Mouse (Mus musculus) bone marrow, adult 2 months (tissue): ENCODE measurements around the gene Golga2. TPM values are rescaled to one million over a fixed set of nuclear protein-coding genes. Genes with fewer than 3 reads are reported as not detected.

ENCODE experiments used
- H3K27ac ChIP-seq: fragments of 200-500 bp; 2 replicates; pipeline ENCODE4 v1.5.1; 2012; ENCODE audit warnings: low read depth, mild to moderate bottlenecking, control low read depth, inconsistent platforms, low read length; ENCODE audit not compliant: control insufficient read depth, poor library complexity, insufficient read depth
- H3K4me1 ChIP-seq: fragments of 200-500 bp; 2 replicates; pipeline ENCODE4 v1.6.1; 2011; ENCODE audit warnings: low read length; ENCODE audit not compliant: control insufficient read depth, insufficient read depth
- H3K4me3 ChIP-seq: fragments of 200-500 bp; replicated peaks from 2 replicates; pipeline ENCODE3; 2011; ENCODE audit warnings: mild to moderate bottlenecking, low read depth, low read length, control low read depth; ENCODE audit not compliant: control insufficient read depth
- CTCF ChIP-seq: fragments of 200-500 bp; IDR thresholded peaks from 2 replicates; pipeline ENCODE4 v1.5.1; 2011; ENCODE audit warnings: low read length, control low read depth; ENCODE audit not compliant: control insufficient read depth, insufficient read depth
- POLR2A ChIP-seq: fragments of 200-500 bp; IDR thresholded peaks from 2 replicates; pipeline ENCODE4 v1.6.1; 2011; ENCODE audit warnings: low read depth, mild to moderate bottlenecking, control low read depth, low read length, borderline replicate concordance; ENCODE audit not compliant: control insufficient read depth
- WGBS: fragments of 180-500 bp; shearing (Covaris S2); methylation state at CpG from one replicate; pipeline ENCODE4 v1.1.7; 2018; 5-methylcytosine and 5-hydroxymethylcytosine counted together
- polyA plus RNA-seq: library from polyadenylated mRNA; stranded (reverse); fragments of >200 nt; gene quantifications from 2 replicates; pipeline ENCODE4 v1.2.4, GENCODE M21; 2011; ENCODE audit warnings: low replicate concordance; ENCODE audit not compliant: missing spikeins, insufficient read depth, insufficient read length

The Golga2 gene
- polyA plus RNA-seq, 1 experiment: 39.8 TPM

DNA sequence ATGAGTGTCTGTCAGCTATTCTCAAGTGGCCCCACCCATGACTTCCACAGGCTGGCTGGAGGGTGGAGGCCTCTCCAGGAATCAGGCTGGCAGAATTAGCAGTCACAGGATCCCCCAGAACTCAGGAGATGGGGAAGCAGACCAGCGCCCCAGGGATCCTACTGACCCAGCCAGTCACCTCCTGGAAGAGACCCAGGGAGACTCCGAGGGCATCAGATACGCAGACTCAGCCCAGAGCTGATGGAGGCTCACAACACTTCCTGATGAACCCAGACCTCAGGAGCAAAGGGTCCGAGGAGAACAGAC lies 54.4 kb downstream of the Golga2 start:
- no peak overlapping the region for H3K27ac ChIP-seq
- H3K4me3 ChIP-seq: no peak overlapping the region
- WGBS: 82% methylated on average over 4 of the region's 4 CpGs
- TF ChIP-seq CTCF (no peak), POLR2A (no peak)
- H3K4me1 ChIP-seq: no peaks in the 10 kb centered on the region

DNA sequence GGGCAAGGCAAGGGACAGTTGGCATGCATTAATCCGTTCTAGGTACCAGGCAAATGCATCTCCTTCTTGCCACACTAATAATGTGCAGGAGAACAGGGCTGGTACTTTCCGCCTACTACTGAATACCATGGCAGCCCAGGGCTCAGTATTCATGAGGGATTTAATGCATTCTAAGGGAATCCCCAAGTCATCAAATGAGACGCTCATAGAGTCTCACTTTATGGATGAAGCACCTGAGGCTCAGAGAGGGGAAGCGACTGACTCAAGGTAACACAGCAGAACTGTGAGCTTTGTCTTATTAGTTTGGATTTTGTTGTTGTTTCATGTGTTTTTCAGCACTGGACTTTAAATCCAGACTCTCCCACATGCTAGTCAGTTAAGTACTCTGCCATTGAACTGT lies 54.9 kb downstream of the Golga2 start:
- TF ChIP-seq CTCF (no peak), POLR2A (no peak)
- no peak overlapping the region for H3K4me3 ChIP-seq

DNA sequence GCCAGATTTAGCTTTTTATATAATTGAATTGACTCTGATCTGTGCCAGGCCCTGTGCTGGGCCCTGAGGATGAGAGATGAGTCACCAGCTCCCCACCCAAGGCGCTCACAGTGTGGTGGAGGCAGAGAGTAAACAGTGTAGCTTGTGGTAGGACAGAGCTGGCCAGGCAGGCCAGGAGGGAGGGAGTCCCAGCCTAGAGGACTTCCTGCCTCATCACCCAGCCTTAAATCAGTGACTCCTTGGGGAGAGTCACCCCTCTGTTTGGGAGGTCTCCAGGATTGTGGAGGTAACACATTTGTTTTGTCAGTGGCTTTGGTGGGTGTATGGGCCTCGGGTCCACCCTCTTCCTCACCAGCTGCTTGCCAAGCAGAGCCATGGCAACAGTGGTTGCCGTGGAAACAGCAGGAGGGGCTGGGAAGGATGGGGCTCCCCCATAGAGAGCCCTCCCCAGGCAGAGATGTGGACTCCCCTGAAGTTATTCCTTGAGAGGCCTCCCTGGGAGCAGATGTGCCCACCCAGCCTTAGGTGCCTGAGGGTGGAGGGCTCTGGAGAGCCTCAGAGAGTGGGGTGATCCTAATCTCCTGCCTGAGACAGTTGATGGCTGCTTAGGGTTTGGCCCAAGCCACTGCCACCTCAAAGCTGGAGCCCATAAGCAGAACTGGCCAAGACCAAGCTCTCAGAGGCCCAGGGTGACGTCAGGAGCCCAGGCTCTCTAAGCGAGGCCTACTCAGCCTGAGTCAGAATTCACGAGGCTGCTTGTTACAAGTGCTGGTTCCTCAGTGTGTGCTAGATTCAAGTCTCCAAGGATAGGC lies 55.6 kb downstream of the Golga2 start:
- Histone ChIP-seq H3K4me1 (no peaks in the 10 kb centered on the region), H3K4me3 (no peak overlapping the region), H3K27ac (no peak overlapping the region)
- 65% methylated on average over 6 of the region's 6 CpGs for WGBS
- no peak for TF ChIP-seq POLR2A
- TF ChIP-seq CTCF: no peak

More for the DNA sequence above, 54.9 kb downstream of the Golga2 start:
- Histone ChIP-seq H3K4me1 (no peaks in the 10 kb centered on the region), H3K27ac (no peak overlapping the region)
- 80% methylated on average over 4 of the region's 4 CpGs for WGBS

DNA sequence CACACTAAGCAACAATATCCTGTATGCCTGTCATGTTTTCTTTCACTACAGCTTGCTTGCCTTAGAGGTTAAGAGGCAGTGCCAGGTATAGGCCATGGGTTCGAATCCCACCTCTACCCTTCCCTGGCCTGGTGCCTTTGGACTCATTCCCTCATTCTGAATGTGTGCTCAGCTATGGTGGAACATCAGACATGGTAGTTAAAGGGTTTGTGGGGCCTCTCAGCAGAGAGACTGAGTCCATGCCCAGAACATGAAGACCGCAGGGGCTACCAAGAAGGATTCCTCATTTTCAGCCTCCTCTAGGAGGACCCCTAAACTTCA lies 56.1 kb downstream of the Golga2 start:
- no peak overlapping the region for H3K27ac ChIP-seq
- WGBS: 85% methylated on average over 2 of the region's 2 CpGs

DNA sequence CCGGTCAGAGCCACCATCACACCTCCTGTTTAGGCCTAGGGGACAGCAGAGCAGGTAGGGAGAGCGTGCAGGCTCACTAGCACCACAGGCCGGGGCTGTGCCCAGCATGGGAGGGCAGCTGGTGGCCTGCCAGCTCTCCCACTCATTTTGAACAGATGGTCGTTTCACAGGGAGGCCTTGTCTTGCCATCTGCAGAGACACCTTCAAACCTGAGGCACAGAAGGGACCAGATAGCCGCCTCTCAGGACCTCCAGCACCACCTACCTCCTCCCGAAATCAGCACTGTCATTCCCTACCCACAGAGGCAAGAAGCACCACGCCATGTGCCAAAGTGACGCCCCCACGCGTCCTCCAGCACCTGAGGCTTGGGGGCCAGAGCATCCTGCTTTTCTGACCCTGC lies 56.9 kb downstream of the Golga2 start:
- no peaks in the 10 kb centered on the region for H3K4me1 ChIP-seq
- 59% methylated on average over 10 of the region's 10 CpGs for WGBS
- no peak overlapping the region for H3K27ac ChIP-seq
- TF ChIP-seq CTCF: no peak
- no peak for TF ChIP-seq POLR2A
- no peak overlapping the region for H3K4me3 ChIP-seq

More for the DNA sequence above, 56.1 kb downstream of the Golga2 start:
- no peak for TF ChIP-seq CTCF
- TF ChIP-seq POLR2A: no peak
- H3K4me1 ChIP-seq: no peaks in the 10 kb centered on the region
- H3K4me3 ChIP-seq: no peak overlapping the region

DNA sequence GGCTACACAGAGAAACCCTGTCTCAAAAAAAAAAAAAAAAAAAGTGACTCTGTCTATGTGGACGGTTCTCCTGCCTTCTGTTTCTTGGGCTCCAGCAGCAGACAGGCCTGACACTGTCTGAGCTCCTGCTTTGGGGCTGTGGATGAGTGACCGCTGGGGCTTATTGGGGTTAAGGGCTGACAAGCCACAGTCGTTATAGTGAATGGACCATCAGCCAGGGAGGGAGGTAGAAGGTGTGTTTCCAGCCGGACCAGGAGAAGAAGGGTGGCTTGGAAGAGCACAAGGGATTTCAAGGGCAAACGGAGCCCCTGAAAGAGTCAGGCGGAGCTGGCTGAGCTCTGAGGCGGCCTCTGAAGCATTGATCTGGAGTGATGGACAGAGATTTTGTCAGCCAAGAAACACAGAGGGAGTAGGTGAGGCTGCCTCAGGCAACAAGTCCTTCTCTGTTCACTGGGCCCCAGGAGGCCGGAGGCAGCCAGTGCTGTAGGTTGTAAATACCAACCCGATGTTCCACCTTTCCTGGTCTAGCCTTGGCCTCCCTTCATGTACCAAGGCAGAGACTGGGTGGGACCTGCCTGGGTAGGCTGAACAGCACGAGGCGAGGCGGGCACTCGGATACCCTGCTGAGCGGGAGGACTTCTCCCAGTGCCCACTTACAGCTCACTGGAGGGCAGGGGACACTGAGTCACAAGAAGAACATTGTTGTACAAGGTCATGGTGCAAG lies 57.6 kb downstream of the Golga2 start:
- TF ChIP-seq CTCF: no peak
- TF ChIP-seq POLR2A: no peak
- Histone ChIP-seq H3K4me1 (no peaks in the 10 kb centered on the region), H3K27ac (no peak overlapping the region), H3K4me3 (no peak overlapping the region)
- WGBS: 77% methylated on average over 14 of the region's 14 CpGs

DNA sequence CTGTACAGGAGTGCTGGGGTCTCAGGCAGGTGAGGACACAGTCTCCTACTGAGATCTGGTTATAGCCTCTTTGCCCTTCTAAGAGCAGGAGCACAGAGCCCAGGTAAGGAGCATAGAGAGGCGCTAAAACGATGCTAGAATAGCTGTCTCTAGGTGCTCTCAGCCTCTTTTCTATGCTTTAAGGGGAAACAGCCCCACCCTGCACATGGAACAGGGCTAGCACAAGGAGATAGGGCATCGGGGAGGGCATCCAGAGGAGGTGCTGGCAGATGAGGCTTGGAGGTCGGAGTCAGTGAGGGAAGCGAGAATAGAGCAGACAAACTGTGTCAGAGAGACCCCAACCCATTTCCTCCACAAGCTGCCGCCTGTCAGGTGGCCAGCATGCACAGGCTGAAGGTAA lies 59.8 kb downstream of the Golga2 start:
- 80% methylated on average over 6 of the region's 6 CpGs for WGBS
- H3K4me3 ChIP-seq: no peak overlapping the region
- no peak overlapping the region for H3K27ac ChIP-seq
- no peak for TF ChIP-seq POLR2A
- TF ChIP-seq CTCF: no peak
- H3K4me1 ChIP-seq: no peaks in the 10 kb centered on the region

DNA sequence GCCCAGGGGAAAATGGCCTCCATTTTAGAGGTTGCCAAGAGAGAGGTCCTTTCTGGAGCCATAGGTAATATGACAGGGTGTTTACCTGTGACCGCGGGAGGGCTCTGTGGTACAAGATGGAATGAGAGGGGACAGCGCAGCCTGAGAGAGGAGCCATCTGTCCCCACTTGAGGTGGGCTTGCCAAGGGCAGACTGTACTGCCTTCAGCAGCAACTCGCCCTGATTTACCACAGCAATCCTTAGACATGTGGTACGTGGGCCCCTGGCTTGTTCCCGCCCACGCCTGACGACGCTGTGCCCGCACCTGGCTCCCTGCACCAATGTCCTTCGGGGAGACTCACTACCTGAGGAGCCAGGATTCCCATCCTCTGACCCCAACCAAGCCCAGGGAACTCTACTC lies 61.1 kb downstream of the Golga2 start:
- TF ChIP-seq CTCF (no peak), POLR2A (no peak)
- 83% methylated on average over 11 of the region's 11 CpGs for WGBS
- H3K4me1 ChIP-seq: no peaks in the 10 kb centered on the region
- H3K27ac ChIP-seq: no peak overlapping the region
- no peak overlapping the region for H3K4me3 ChIP-seq
